Mouse (Mus musculus) testis, adult 2 months (tissue): ENCODE data around the gene Cdh22. TPM values are rescaled to one million over a fixed set of nuclear protein-coding genes. Genes with fewer than 3 reads are reported as not detected.

Source experiments
- H3K27ac ChIP-seq: fragments of 200-500 bp; 2 replicates; pipeline ENCODE4 v1.5.1; 2012; ENCODE audit warnings: low read depth, low read length; ENCODE audit not compliant: control insufficient read depth, insufficient read depth
- H3K27me3 ChIP-seq: fragments of 200-500 bp; 2 replicates; pipeline ENCODE4 v1.6.1; 2012; ENCODE audit warnings: mild to moderate bottlenecking, low read length, moderate library complexity; ENCODE audit not compliant: control insufficient read depth, insufficient read depth
- H3K36me3 ChIP-seq: fragments of 200-500 bp; 2 replicates; pipeline ENCODE4 v1.6.1; 2012; ENCODE audit warnings: mild to moderate bottlenecking, low read length; ENCODE audit not compliant: control insufficient read depth, insufficient read depth
- H3K4me1 ChIP-seq: fragments of 200-500 bp; 2 replicates; pipeline ENCODE4 v1.6.1; 2012; ENCODE audit warnings: low read length; ENCODE audit not compliant: control insufficient read depth, insufficient read depth
- H3K4me3 ChIP-seq: fragments of 200-500 bp; 2 replicates; pipeline ENCODE4 v1.5.1; 2012; ENCODE audit warnings: low read depth, mild to moderate bottlenecking, low read length, moderate library complexity, mixed read lengths; ENCODE audit not compliant: control insufficient read depth
- CTCF ChIP-seq: fragments of 200-500 bp; IDR thresholded peaks from 2 replicates; pipeline ENCODE4 v1.5.1; 2012; ENCODE audit warnings: low read depth, mild to moderate bottlenecking, inconsistent platforms, low read length, moderate library complexity; ENCODE audit not compliant: control insufficient read depth, insufficient read depth, insufficient replicate concordance
- POLR2A ChIP-seq: fragments of 200-500 bp; IDR thresholded peaks from 2 replicates; pipeline ENCODE4 v1.6.1; 2012; ENCODE audit warnings: low read depth, mild to moderate bottlenecking, inconsistent platforms, low read length, moderate library complexity; ENCODE audit not compliant: control insufficient read depth
- polyA plus RNA-seq: library from polyadenylated mRNA; depleted of rRNA; stranded (reverse); fragments of >200 nt; gene quantifications from 2 replicates; pipeline ENCODE4 v1.2.3, GENCODE M21; 2012

Cdh22 gene
- polyA plus RNA-seq, 1 experiment: 0.37 TPM

- Histone ChIP-seq H3K27me3 (no peaks in the 10 kb centered on the region), H3K4me1 (no peaks in the 10 kb centered on the region), H3K4me3 (no peak overlapping the region), H3K36me3 (no peaks in the 10 kb centered on the region), H3K27ac (no peak overlapping the region)
- TF ChIP-seq POLR2A (no peak), CTCF (no peak)
These were observed 16.2 kb upstream of the Cdh22 start for GRCm38 (mm10) chr2:165250903-165251302.

- TF ChIP-seq CTCF (no peak), POLR2A (no peak)
- Histone ChIP-seq H3K4me1 (no peaks in the 10 kb centered on the region), H3K27me3 (no peaks in the 10 kb centered on the region), H3K27ac (no peak overlapping the region), H3K4me3 (no peak overlapping the region), H3K36me3 (no peaks in the 10 kb centered on the region)
These were observed 14.3 kb upstream of the Cdh22 start for GRCm38 (mm10) chr2:165248967-165249366.

GRCm38 (mm10) chr2:165246349-165246748, 11.7 kb upstream of the Cdh22 start:
- peaks cover 9% of the 10 kb centered on the region for H3K4me1 ChIP-seq
- H3K4me3 ChIP-seq: no peak overlapping the region
- no peak overlapping the region for H3K27ac ChIP-seq
- TF ChIP-seq POLR2A: no peak
- TF ChIP-seq CTCF: no peak
- H3K36me3 ChIP-seq: no peaks in the 10 kb centered on the region
- no peaks in the 10 kb centered on the region for H3K27me3 ChIP-seq

- peaks cover 9% of the 10 kb centered on the region for H3K4me1 ChIP-seq
- no peaks in the 10 kb centered on the region for H3K36me3 ChIP-seq
- H3K27ac ChIP-seq: no peak overlapping the region
- no peaks in the 10 kb centered on the region for H3K27me3 ChIP-seq
- TF ChIP-seq CTCF: no peak
- H3K4me3 ChIP-seq: no peak overlapping the region
These were observed 8.6 kb upstream of the Cdh22 start for GRCm38 (mm10) chr2:165243122-165243720.

- H3K4me1 ChIP-seq: peaks cover 9% of the 10 kb centered on the region
- no peaks in the 10 kb centered on the region for H3K27me3 ChIP-seq
- H3K27ac ChIP-seq: no peak overlapping the region
- H3K4me3 ChIP-seq: no peak overlapping the region
- H3K36me3 ChIP-seq: no peaks in the 10 kb centered on the region
- no peak for TF ChIP-seq CTCF
These were observed 7.9 kb upstream of the Cdh22 start for GRCm38 (mm10) chr2:165242575-165242974.

- TF ChIP-seq CTCF (no peak), POLR2A (no peak)
- no peak overlapping the region for H3K27ac ChIP-seq
- H3K4me3 ChIP-seq: no peak overlapping the region
- H3K27me3 ChIP-seq: no peaks in the 10 kb centered on the region
- H3K36me3 ChIP-seq: no peaks in the 10 kb centered on the region
- H3K4me1 ChIP-seq: peaks cover 9% of the 10 kb centered on the region
These were observed 7.1 kb upstream of the Cdh22 start for GRCm38 (mm10) chr2:165241786-165242185.

- Histone ChIP-seq H3K4me3 (no peak overlapping the region), H3K36me3 (no peaks in the 10 kb centered on the region), H3K27ac (no peak overlapping the region), H3K27me3 (peaks cover under 1% of the 10 kb centered on the region; the same call in 1 of the 2 replicates), H3K4me1 (peaks cover 9% of the 10 kb centered on the region)
- TF ChIP-seq POLR2A (no peak), CTCF (no peak)
These were observed 5.7 kb upstream of the Cdh22 start for GRCm38 (mm10) chr2:165240371-165240770.
